Mouse (Mus musculus) stomach, postnatal 0 days (tissue): ENCODE results near the gene Lpar3.
A peak's percentile ranks its signal among the peaks of the same experiment; 100 is the strongest.

ENCODE experiments used
- CTCF ChIP-seq: IDR thresholded peaks from 2 replicates; pipeline ENCODE4 v1.5.1; 2016; ENCODE audit warnings: antibody characterized with exemption, low read depth, mild to moderate bottlenecking, moderate library complexity
- EP300 ChIP-seq: optimal IDR thresholded peaks from 2 replicates; pipeline ENCODE3; 2016; ENCODE audit warnings: antibody characterized with exemption

- TF ChIP-seq CTCF (0 out of 2 replicates have a peak, but pooled peaks have one; percentile 35), EP300 (no peak)
Observed at GRCm38 (mm10) chr3:146268024-146268801, 47.5 kb downstream of the Lpar3 start.
